Mouse (Mus musculus): ENCODE measurements at regions not wholly inside any gene's neighbourhood (a gene's known extent, or its start where the extent isn't known, plus 50 kb on each side); places are given as distances from the start of the nearest gene placed in this dataset.
A peak's percentile ranks its signal among the peaks of the same experiment; 100 is the strongest.
"Not testable (repeated sequence)": the region's sequence is repeated elsewhere in the genome, so short reads cannot be mapped to it uniquely, and the experiment has no call there.

GRCm38 (mm10) chr4:101366905-101367679 lies 52.0 kb upstream of the Ak4 start:
- H3K27ac ChIP-seq (ENCODE audit: insufficient read depth, low read depth) = no peak overlapping the region
- peak; percentile 66 for DNase-seq (ENCODE audit: extremely low read depth)
- in situ Hi-C loops (cut with MboI; ENCODE audit: low pct_ligation_motif_present, low pct_unique_long_range_greater_than_20kb, low sequenced_read_pairs) = no loop called here

GRCm38 (mm10) chr4:101365299-101365698 lies 53.8 kb upstream of the Ak4 start:
- no peak overlapping the region for H3K4me3 ChIP-seq (replicated peaks in 1 of 3; ENCODE audit: low read depth in 2 of 3, low read length in 2 of 3, poor library complexity in 1 of 3)
- in situ Hi-C loops (cut with MboI; ENCODE audit: low pct_ligation_motif_present, low pct_unique_long_range_greater_than_20kb, low sequenced_read_pairs) = no loop called here

More at GRCm38 (mm10) chr4:101366905-101367679, 52.0 kb upstream of the Ak4 start:
- no peaks in the 10 kb centered on the region for H3K36me3 ChIP-seq (replicated peaks in 1 of 2; ENCODE audit: control insufficient read depth in 1 of 2, insufficient read depth in 1 of 2, low read length in 1 of 2)
- H3K4me2 ChIP-seq (ENCODE audit: insufficient read depth, low read depth, poor library complexity, severe bottlenecking) = peak overlapping the region; percentile 51; the same call in 1 of the 2 replicates
- TF ChIP-seq JUND (conservative IDR thresholded peaks at IDR 0.05; ENCODE audit: low read depth, low read length) (peak; percentile 34; the same call in 1 of the 2 replicates), MAZ (IDR thresholded peaks at IDR 0.05; ENCODE audit: low read depth, low read length) (no peak), CTCF (conservative IDR thresholded peaks at IDR 0.05 in 1 of 2, IDR thresholded peaks at IDR 0.05 in 1 of 2; ENCODE audit: low read depth in 2 of 2, low read length in 2 of 2) (peak in 1 of 2 experiments; percentile 85; a peak in 3 of 4 replicates), SMC3 (IDR thresholded peaks at IDR 0.05; ENCODE audit: low read depth, low read length) (peak; percentile 77), TBP (conservative IDR thresholded peaks at IDR 0.05; ENCODE audit: low read depth, low read length) (no peak), MXI1 (IDR thresholded peaks at IDR 0.05; ENCODE audit: low read depth, low read length) (no peak), ZNF384 (IDR thresholded peaks at IDR 0.05; ENCODE audit: low read depth, low read length) (peak; percentile 99), RAD21 (IDR thresholded peaks at IDR 0.05; ENCODE audit: low read depth, low read length) (peak; percentile 67)
- no peaks in the 10 kb centered on the region for H3K27me3 ChIP-seq (replicated peaks)
- H3K4me1 ChIP-seq (ENCODE audit: control insufficient read depth in 1 of 2, insufficient read depth in 2 of 2) = peaks cover 3 to 5% of the 10 kb centered on the region in 2 experiments
- no peak overlapping the region for H3K4me3 ChIP-seq (replicated peaks in 1 of 3; ENCODE audit: low read depth in 2 of 3, low read length in 2 of 3, poor library complexity in 1 of 3)
- no peak overlapping the region for H3K9ac ChIP-seq (ENCODE audit: insufficient read depth, low read depth)
- H3K9me3 ChIP-seq (replicated peaks; ENCODE audit: low read length) = no peaks in the 10 kb centered on the region
- dilution Hi-C loops (cut with MboI; ENCODE audit: extremely low pct_ligation_motif_present, extremely low pct_unique_long_range_greater_than_20kb, low sequenced_read_pairs) = no loop called here
- H3K79me2 ChIP-seq (replicated peaks; ENCODE audit: control insufficient read depth, extremely low read depth, insufficient read depth, poor library complexity, severe bottlenecking) = no peaks in the 10 kb centered on the region

DNA sequence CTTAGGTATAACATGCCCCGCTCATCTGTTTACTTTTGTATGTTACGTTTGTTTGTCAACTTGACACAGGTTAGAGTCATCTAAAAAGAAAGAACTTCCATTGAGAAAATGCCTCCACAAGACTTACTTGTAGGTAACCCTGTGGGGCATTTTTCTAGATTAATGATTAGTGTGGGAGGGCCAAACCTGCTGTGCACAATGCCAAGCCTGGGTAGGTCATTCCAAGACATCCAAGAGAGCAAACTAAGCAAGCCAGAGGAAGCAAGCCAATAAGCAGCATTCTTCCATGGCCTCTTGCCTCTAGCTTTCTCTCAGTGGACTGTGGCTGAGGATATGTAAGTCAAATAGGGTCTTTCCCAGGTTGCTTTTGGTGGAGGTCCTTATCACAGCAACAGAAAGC lies 54.4 kb upstream of the Ak4 start:
- in situ Hi-C loops (cut with MboI; ENCODE audit: low pct_ligation_motif_present, low pct_unique_long_range_greater_than_20kb, low sequenced_read_pairs) = no loop called here

More at GRCm38 (mm10) chr4:101365299-101365698, 53.8 kb upstream of the Ak4 start:
- H3K27ac ChIP-seq (ENCODE audit: insufficient read depth, low read depth) = no peak overlapping the region
- no peaks in the 10 kb centered on the region for H3K9me3 ChIP-seq (replicated peaks; ENCODE audit: low read length)
- no peaks in the 10 kb centered on the region for H3K27me3 ChIP-seq (replicated peaks)
- peaks cover 3 to 5% of the 10 kb centered on the region in 2 experiments for H3K4me1 ChIP-seq (ENCODE audit: control insufficient read depth in 1 of 2, insufficient read depth in 2 of 2)
- TF ChIP-seq ZKSCAN1 (IDR thresholded peaks at IDR 0.05; ENCODE audit: borderline replicate concordance, low read depth, low read length) (no peak), PAX5 (IDR thresholded peaks at IDR 0.05; ENCODE audit: low read length) (no peak), RCOR1 (conservative IDR thresholded peaks at IDR 0.05; ENCODE audit: low read depth, low read length) (no peak), USF1 (IDR thresholded peaks at IDR 0.05; ENCODE audit: low read depth, low read length) (no peak), BHLHE40 (IDR thresholded peaks at IDR 0.05; ENCODE audit: low read depth, low read length) (no peak), USF2 (conservative IDR thresholded peaks at IDR 0.05; ENCODE audit: low read depth, low read length) (no peak)
- no peak overlapping the region for H3K9ac ChIP-seq (ENCODE audit: insufficient read depth, low read depth)
- dilution Hi-C loops (cut with MboI; ENCODE audit: extremely low pct_ligation_motif_present, extremely low pct_unique_long_range_greater_than_20kb, low sequenced_read_pairs) = no loop called here
- H3K4me2 ChIP-seq (ENCODE audit: insufficient read depth, low read depth, poor library complexity, severe bottlenecking) = no peak overlapping the region
- DNase-seq (ENCODE audit: extremely low read depth) = no peak
- H3K79me2 ChIP-seq (replicated peaks; ENCODE audit: control insufficient read depth, extremely low read depth, insufficient read depth, poor library complexity, severe bottlenecking) = no peaks in the 10 kb centered on the region
- H3K36me3 ChIP-seq (replicated peaks in 1 of 2; ENCODE audit: control insufficient read depth in 1 of 2, insufficient read depth in 1 of 2, low read length in 1 of 2) = no peaks in the 10 kb centered on the region

DNA sequence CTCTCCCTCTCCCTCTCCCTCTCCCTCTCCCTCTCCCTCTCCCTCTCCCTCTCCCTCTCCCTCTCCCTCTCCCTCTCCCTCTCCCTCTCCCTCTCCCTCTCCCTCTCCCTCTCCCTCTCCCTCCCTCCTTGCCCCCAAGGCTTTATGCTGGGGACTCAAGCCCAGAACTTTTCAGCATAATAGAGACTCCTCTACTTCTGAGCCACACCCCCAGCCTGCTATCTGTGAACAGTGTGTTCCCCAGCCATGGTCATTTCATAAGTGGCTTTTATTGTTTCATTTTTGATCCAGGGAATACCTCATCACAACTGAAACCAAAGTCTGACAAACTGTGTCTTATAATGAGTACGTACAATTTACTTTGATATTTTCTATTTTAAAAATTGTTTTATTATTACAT lies 55.8 kb upstream of the Ak4 start:
- H3K27ac ChIP-seq (ENCODE audit: insufficient read depth, low read depth); in situ Hi-C loops (cut with MboI; ENCODE audit: low pct_ligation_motif_present, low pct_unique_long_range_greater_than_20kb, low sequenced_read_pairs); H3K4me1 ChIP-seq (ENCODE audit: control insufficient read depth in 1 of 2, insufficient read depth in 2 of 2); H3K79me2 ChIP-seq (replicated peaks; ENCODE audit: control insufficient read depth, extremely low read depth, insufficient read depth, poor library complexity, severe bottlenecking); dilution Hi-C loops (cut with MboI; ENCODE audit: extremely low pct_ligation_motif_present, extremely low pct_unique_long_range_greater_than_20kb, low sequenced_read_pairs); H3K4me3 ChIP-seq (replicated peaks in 1 of 3; ENCODE audit: low read depth in 2 of 3, low read length in 2 of 3, poor library complexity in 1 of 3); H3K27me3 ChIP-seq (replicated peaks); H3K9me3 ChIP-seq (replicated peaks; ENCODE audit: low read length); H3K4me2 ChIP-seq (ENCODE audit: insufficient read depth, low read depth, poor library complexity, severe bottlenecking); H3K9ac ChIP-seq (ENCODE audit: insufficient read depth, low read depth); H3K36me3 ChIP-seq (replicated peaks in 1 of 2; ENCODE audit: control insufficient read depth in 1 of 2, insufficient read depth in 1 of 2, low read length in 1 of 2); DNase-seq (ENCODE audit: extremely low read depth): not testable (repeated sequence)

More for the DNA sequence above, 54.4 kb upstream of the Ak4 start:
- DNase-seq (ENCODE audit: extremely low read depth) = no peak
- Histone ChIP-seq H3K79me2 (replicated peaks; ENCODE audit: control insufficient read depth, extremely low read depth, insufficient read depth, poor library complexity, severe bottlenecking) (no peaks in the 10 kb centered on the region), H3K27ac (ENCODE audit: insufficient read depth, low read depth) (no peak overlapping the region), H3K4me3 (replicated peaks in 1 of 3; ENCODE audit: low read depth in 2 of 3, low read length in 2 of 3, poor library complexity in 1 of 3) (no peak overlapping the region), H3K27me3 (replicated peaks) (no peaks in the 10 kb centered on the region), H3K4me1 (ENCODE audit: control insufficient read depth in 1 of 2, insufficient read depth in 2 of 2) (peaks cover 3 to 5% of the 10 kb centered on the region in 2 experiments), H3K9ac (ENCODE audit: insufficient read depth, low read depth) (no peak overlapping the region), H3K9me3 (replicated peaks; ENCODE audit: low read length) (no peaks in the 10 kb centered on the region), H3K36me3 (replicated peaks in 1 of 2; ENCODE audit: control insufficient read depth in 1 of 2, insufficient read depth in 1 of 2, low read length in 1 of 2) (no peaks in the 10 kb centered on the region), H3K4me2 (ENCODE audit: insufficient read depth, low read depth, poor library complexity, severe bottlenecking) (no peak overlapping the region)
- TF ChIP-seq UBTF (IDR thresholded peaks at IDR 0.05; ENCODE audit: low read depth, low read length) = no peak
- TF ChIP-seq CHD2 (IDR thresholded peaks at IDR 0.05; ENCODE audit: low read length) = no peak
- dilution Hi-C loops (cut with MboI; ENCODE audit: extremely low pct_ligation_motif_present, extremely low pct_unique_long_range_greater_than_20kb, low sequenced_read_pairs) = no loop called here
